In the genomic region with DNA sequence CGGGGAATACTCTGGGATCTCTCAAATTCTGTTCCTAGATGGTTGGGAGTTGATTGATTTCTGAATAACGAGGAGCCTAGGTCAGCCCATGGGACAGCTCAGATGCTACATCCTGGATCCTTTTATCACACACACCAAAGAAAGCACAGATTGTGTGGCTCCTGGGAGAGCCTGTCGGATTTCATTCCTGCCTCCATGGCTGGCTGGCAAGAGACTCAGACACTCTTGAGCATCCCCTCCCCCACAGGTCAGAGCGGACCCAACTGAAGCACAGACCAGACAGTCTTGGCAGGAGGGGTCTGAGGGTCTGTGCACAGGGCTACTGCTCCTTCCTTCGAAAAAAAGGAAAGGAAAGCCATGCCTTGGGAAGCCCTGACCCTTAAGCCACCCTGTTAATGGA, we compare ENCODE assay signal across 10 mouse cellular contexts. TPM values are rescaled to one million over a fixed set of nuclear protein-coding genes. Genes with fewer than 3 reads are reported as not detected.
DNase-seq lines count a peak whose midpoint lies in the region; ATAC-seq and TF ChIP-seq lines count a peak whose summit lies in the region.
"Had no signal": no experiment of that assay in that cellular context is flagged by ENCODE, and none has a peak within 500 bp of the region (broad histone marks: within the 10 kb centered on the region; RNA-seq: fewer than 3 reads in every experiment).

No protein-coding gene starts in this region.

- no peak for TF ChIP-seq CTCF in liver, embryonic 14.5 days (IDR thresholded peaks at IDR 0.05; ENCODE audit: low read depth)
- TF ChIP-seq CTCF in kidney, adult 2 months (conservative IDR thresholded peaks at IDR 0.05; ENCODE audit: insufficient read depth, insufficient read length, low read depth, low read length), result no peak

- H3K4me2 ChIP-seq in heart, embryonic 15.5 days, result peak overlapping the region; percentile 97; the same call in 1 of the 2 replicates
- H3K4me2 ChIP-seq in liver, embryonic 14.5 days (ENCODE audit: low read depth), result peak overlapping the region; percentile 95; the same call in 1 of the 2 replicates

- no peak for ATAC-seq in heart, embryonic 15.5 days (replicated peaks; ENCODE audit: insufficient number of reproducible peaks, insufficient read depth, low FRiP score, low read depth)
- peak; percentile 21; the same call in 1 of the 2 replicates for ATAC-seq in cerebellum, adult (ENCODE audit: insufficient number of reproducible peaks, low FRiP score, low TSS enrichment)
- no peak for ATAC-seq in liver, embryonic 14.5 days (ENCODE audit: insufficient read depth)

- peak overlapping the region; percentile 91; the same call in 1 of the 2 replicates for H3K4me3 ChIP-seq in heart, embryonic 15.5 days
- H3K4me3 ChIP-seq in forebrain, embryonic 10.5 days, result peak overlapping the region; percentile 98
- H3K4me3 ChIP-seq in liver, embryonic 14.5 days (ENCODE audit: insufficient read depth in 1 of 2, low read depth in 2 of 2, low read length in 2 of 2), result no peak overlapping the region
- H3K4me3 ChIP-seq in kidney, adult 2 months (ENCODE audit: insufficient read depth, low read depth, low read length), result no peak overlapping the region

- WGBS in heart, embryonic 15.5 days, result 45% methylated on average over 5 of the region's 5 CpGs
- WGBS in forebrain, embryonic 10.5 days, result 39% methylated on average over 5 of the region's 5 CpGs
- WGBS in liver, embryonic 14.5 days (ENCODE audit: insufficient replicate concordance), result 67% methylated on average over 5 of the region's 5 CpGs
- WGBS in kidney, adult 2 months, result 66% methylated on average over 5 of the region's 5 CpGs

- no peaks in the 10 kb centered on the region for H3K9me3 ChIP-seq in heart, embryonic 15.5 days (replicated peaks)
- H3K9me3 ChIP-seq in forebrain, embryonic 10.5 days, result no peaks in the 10 kb centered on the region
- H3K9me3 ChIP-seq in liver, embryonic 14.5 days (ENCODE audit: control insufficient read depth, low read length), result no peaks in the 10 kb centered on the region

- H3K9ac ChIP-seq in heart, embryonic 15.5 days, result no peak overlapping the region
- no peak overlapping the region for H3K9ac ChIP-seq in liver, embryonic 14.5 days (replicated peaks)

- no peak for DNase-seq in heart, postnatal 14 days
- no peak for DNase-seq in forebrain, embryonic 10.5 days (ENCODE audit: extremely low spot score, low spot score)
- no peak for DNase-seq in liver, embryonic 14.5 days (ENCODE audit: low read depth in 3 of 3, low spot score in 3 of 3)
- no peak for DNase-seq in right cerebral cortex, postnatal 36 days (ENCODE audit: low spot score in 2 of 2)
- no peak for DNase-seq in layer of hippocampus, adult 11-12 months (ENCODE audit: low spot score)
- no peak for DNase-seq in kidney, adult 2 months
- DNase-seq: adrenal gland, adult 2 months; gastrocnemius, postnatal 25 days had no signal

- TF ChIP-seq POLR2A in kidney, adult 2 months (IDR thresholded peaks at IDR 0.05; ENCODE audit: low read depth, low read length), result no peak

- no peaks in the 10 kb centered on the region for H3K36me3 ChIP-seq in heart, embryonic 15.5 days
- peaks cover 29% of the 10 kb centered on the region for H3K36me3 ChIP-seq in forebrain, embryonic 10.5 days (replicated peaks)
- H3K36me3 ChIP-seq in liver, embryonic 14.5 days (replicated peaks; ENCODE audit: control insufficient read depth, insufficient read depth, low read depth), result no peaks in the 10 kb centered on the region; the same call in 1 of the 2 replicates
- no peaks in the 10 kb centered on the region for H3K36me3 ChIP-seq in kidney, adult 2 months (ENCODE audit: control insufficient read depth, insufficient read depth, low read length)

- intact Hi-C loops in heart, postnatal 14 days (cut with DNase I), result no loop called here

- H3K4me1 ChIP-seq in heart, embryonic 15.5 days (replicated peaks), result peaks cover 25% of the 10 kb centered on the region
- H3K4me1 ChIP-seq in forebrain, embryonic 10.5 days, result peaks cover 58% of the 10 kb centered on the region
- peaks cover 31 to 42% of the 10 kb centered on the region in 2 experiments for H3K4me1 ChIP-seq in liver, embryonic 14.5 days (replicated peaks; ENCODE audit: control insufficient read depth in 2 of 2, insufficient read depth in 2 of 2, low read length in 1 of 2)
- peaks cover 5% of the 10 kb centered on the region; the same call in 1 of the 2 replicates for H3K4me1 ChIP-seq in kidney, adult 2 months (ENCODE audit: control insufficient read depth, insufficient read depth, low read length)

- no peak for TF ChIP-seq EP300 in liver, embryonic 14.5 days (IDR thresholded peaks at IDR 0.05; ENCODE audit: low read depth)

- H3K27me3 ChIP-seq in heart, embryonic 15.5 days, result peaks cover 9% of the 10 kb centered on the region; the same call in 1 of the 2 replicates
- peaks cover 25% of the 10 kb centered on the region for H3K27me3 ChIP-seq in forebrain, embryonic 10.5 days (ENCODE audit: poor library complexity, severe bottlenecking)
- H3K27me3 ChIP-seq in liver, embryonic 14.5 days (ENCODE audit: control insufficient read depth, insufficient read depth, low read length), result no peaks in the 10 kb centered on the region
- H3K27me3 ChIP-seq in kidney, adult 2 months (replicated peaks; ENCODE audit: control insufficient read depth, insufficient read depth, low read length), result no peaks in the 10 kb centered on the region

- no peak overlapping the region for H3K27ac ChIP-seq in heart, embryonic 15.5 days
- peak overlapping the region; percentile 62; the same call in 1 of the 2 replicates for H3K27ac ChIP-seq in forebrain, embryonic 10.5 days
- H3K27ac ChIP-seq in liver, embryonic 14.5 days, result no peak overlapping the region
- no peak overlapping the region for H3K27ac ChIP-seq in kidney, adult 2 months (ENCODE audit: insufficient read depth, low read depth, low read length)

RNA-seq across cellular contexts. Expression of gene Shf, which starts 2.3 kb away (rescaled TPM):
- polyA plus RNA-seq in heart, embryonic 15.5 days (2015; fragmentation: Nextera tagmentation; extraction: Ambion mirVana), result 2.0 and 2.7 TPM in 2 replicates
- total RNA-seq in heart, postnatal 14 days (2021), result 1 to 10 TPM; 4.9 to 6.2 TPM
- 3.3 and 4.6 TPM in 2 replicates for polyA plus RNA-seq in forebrain, embryonic 10.5 days (2016; fragmentation: Nextera tagmentation; extraction: Ambion mirVana)
- 4.4 and 7.1 TPM in 2 replicates for polyA plus RNA-seq in liver, embryonic 14.5 days (2012; rRNA removed)
- polyA plus RNA-seq in liver, embryonic 14.5 days (2014; fragmentation: Nextera tagmentation; extraction: Ambion mirVana), result 1.6 and 1.8 TPM in 2 replicates
- 14.7 and 16.2 TPM in 2 replicates for polyA plus RNA-seq in kidney, adult 2 months (2012; rRNA removed)

RNA-seq across cellular contexts. Expression of gene Duox1, which starts 51.2 kb away (rescaled TPM):
- polyA plus RNA-seq in heart, embryonic 15.5 days (2015; fragmentation: Nextera tagmentation; extraction: Ambion mirVana), result 0.03 and 0.04 TPM in 2 replicates
- under 1 TPM; 0.24 to 0.37 TPM for total RNA-seq in heart, postnatal 14 days (2021)
- polyA plus RNA-seq in forebrain, embryonic 10.5 days (2016; fragmentation: Nextera tagmentation; extraction: Ambion mirVana), result 0.05 TPM in 1 of 2 replicates, not detected in the other
- polyA plus RNA-seq in liver, embryonic 14.5 days (2012; rRNA removed), result not detected in 2 replicates
- not detected in 2 replicates for polyA plus RNA-seq in liver, embryonic 14.5 days (2014; fragmentation: Nextera tagmentation; extraction: Ambion mirVana)
- 0.20 and 0.31 TPM in 2 replicates for polyA plus RNA-seq in kidney, adult 2 months (2012; rRNA removed)
- total RNA-seq: adrenal gland, adult 2 months had no signal

RNA-seq across cellular contexts. Expression of gene Duoxa1, which starts 53.2 kb away (rescaled TPM):
- polyA plus RNA-seq in heart, embryonic 15.5 days (2015; fragmentation: Nextera tagmentation; extraction: Ambion mirVana), result 1.2 TPM in 1 of 2 replicates, not detected in the other
- under 1 TPM; 0.19 to 0.56 TPM for total RNA-seq in heart, postnatal 14 days (2021)
- polyA plus RNA-seq in forebrain, embryonic 10.5 days (2016; fragmentation: Nextera tagmentation; extraction: Ambion mirVana), result not detected in 2 replicates
- polyA plus RNA-seq in liver, embryonic 14.5 days (2012; rRNA removed), result not detected in 2 replicates
- not detected in 2 replicates for polyA plus RNA-seq in liver, embryonic 14.5 days (2014; fragmentation: Nextera tagmentation; extraction: Ambion mirVana)
- 0.28 and 0.35 TPM in 2 replicates for polyA plus RNA-seq in kidney, adult 2 months (2012; rRNA removed)

RNA-seq across cellular contexts. Expression of gene Slc28a2, which starts 59.6 kb away (rescaled TPM):
- 1.4 and 1.6 TPM in 2 replicates for polyA plus RNA-seq in heart, embryonic 15.5 days (2015; fragmentation: Nextera tagmentation; extraction: Ambion mirVana)
- total RNA-seq in heart, postnatal 14 days (2021), result 10 to 100 TPM; 27.7 to 30.3 TPM
- not detected in 2 replicates for polyA plus RNA-seq in forebrain, embryonic 10.5 days (2016; fragmentation: Nextera tagmentation; extraction: Ambion mirVana)
- polyA plus RNA-seq in liver, embryonic 14.5 days (2012; rRNA removed), result 0.31 and 0.45 TPM in 2 replicates
- polyA plus RNA-seq in liver, embryonic 14.5 days (2014; fragmentation: Nextera tagmentation; extraction: Ambion mirVana), result 0.77 and 0.86 TPM in 2 replicates
- 0.69 and 2.0 TPM in 2 replicates for polyA plus RNA-seq in kidney, adult 2 months (2012; rRNA removed)

Comparison
In these comparisons a context has a peak if more than half of its experiments do, and no peak if none do; other contexts are left out.
1. H3K4me3 ChIP-seq: peak in heart, embryonic 15.5 days (single experiment) and forebrain, embryonic 10.5 days (single experiment); none in liver, embryonic 14.5 days (0 of 2) and kidney, adult 2 months (single experiment).